Mouse (Mus musculus) layer of hippocampus, adult 2 months (tissue): Measurements from ENCODE around the gene Asic3. TPM values are rescaled to one million over a fixed set of nuclear protein-coding genes. Genes with fewer than 3 reads are reported as not detected.

ENCODE experiments used
- DNase-seq, 2 experiments: peaks; one replicate each; pipeline ENCODE4 v3.0.0; 2022; ENCODE audit warnings: low spot score in 2 of 2
- H3K27ac ChIP-seq: fragments of 200-600 bp; 2 replicates; pipeline ENCODE4 v1.8.1; 2022
- H3K4me3 ChIP-seq: fragments of 200-600 bp; 2 replicates; pipeline ENCODE4 v1.8.1; 2022; ENCODE audit warnings: mild to moderate bottlenecking
- CTCF ChIP-seq: fragments of 200-600 bp; conservative IDR thresholded peaks from 2 replicates; pipeline ENCODE4 v1.8.1; 2022; ENCODE audit warnings: antibody characterized with exemption, mild to moderate bottlenecking, moderate library complexity
- total RNA-seq, 2 experiments: library from RNA; stranded (reverse); gene quantifications; 2 replicates each; pipeline ENCODE4 v1.2.3; 2021

Gene Asic3
- total RNA-seq, 2 experiments from 2014 or later: 0.20 to 0.39 TPM

DNA sequence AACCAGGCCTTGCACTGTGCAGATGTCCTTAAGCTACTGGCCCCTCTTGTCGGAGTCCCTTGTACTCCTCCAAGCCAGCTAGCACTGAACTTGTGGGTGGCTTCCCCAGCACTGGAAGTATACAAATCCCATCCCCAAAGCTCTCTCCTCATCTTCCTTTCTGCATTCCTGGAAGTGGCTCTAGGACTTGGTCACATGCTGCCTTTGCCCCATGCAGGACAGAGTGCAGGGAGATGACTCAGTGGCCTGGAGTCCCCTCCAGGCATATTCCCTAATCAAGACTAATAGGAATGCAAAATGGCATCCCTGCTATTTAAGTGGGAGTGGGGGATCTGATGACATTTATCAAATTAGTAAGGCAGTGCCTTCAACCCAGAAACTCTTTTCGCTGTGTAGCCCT, 1.1 kb upstream of the Asic3 start:
- TF ChIP-seq CTCF: no peak
- Histone ChIP-seq H3K4me3 (no peak overlapping the region), H3K27ac (no peak overlapping the region)
- DNase-seq: no peak

DNA sequence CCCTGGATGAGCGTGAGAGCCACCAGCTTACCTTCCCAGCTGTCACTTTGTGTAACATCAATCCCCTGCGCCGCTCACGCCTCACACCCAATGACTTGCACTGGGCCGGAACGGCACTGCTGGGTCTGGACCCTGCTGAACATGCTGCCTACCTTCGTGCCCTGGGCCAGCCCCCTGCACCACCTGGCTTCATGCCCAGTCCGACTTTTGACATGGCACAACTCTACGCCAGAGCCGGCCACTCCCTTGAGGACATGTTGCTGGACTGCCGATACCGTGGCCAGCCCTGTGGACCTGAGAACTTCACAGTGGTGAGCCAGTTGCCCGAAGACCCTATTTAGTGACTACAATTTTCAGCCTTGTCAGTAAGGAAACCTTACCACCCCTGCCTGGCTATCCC, 746 bp downstream of the Asic3 start:
- no peak for DNase-seq
- no peak overlapping the region for H3K27ac ChIP-seq
- H3K4me3 ChIP-seq: no peak overlapping the region
- TF ChIP-seq CTCF: no peak

DNA sequence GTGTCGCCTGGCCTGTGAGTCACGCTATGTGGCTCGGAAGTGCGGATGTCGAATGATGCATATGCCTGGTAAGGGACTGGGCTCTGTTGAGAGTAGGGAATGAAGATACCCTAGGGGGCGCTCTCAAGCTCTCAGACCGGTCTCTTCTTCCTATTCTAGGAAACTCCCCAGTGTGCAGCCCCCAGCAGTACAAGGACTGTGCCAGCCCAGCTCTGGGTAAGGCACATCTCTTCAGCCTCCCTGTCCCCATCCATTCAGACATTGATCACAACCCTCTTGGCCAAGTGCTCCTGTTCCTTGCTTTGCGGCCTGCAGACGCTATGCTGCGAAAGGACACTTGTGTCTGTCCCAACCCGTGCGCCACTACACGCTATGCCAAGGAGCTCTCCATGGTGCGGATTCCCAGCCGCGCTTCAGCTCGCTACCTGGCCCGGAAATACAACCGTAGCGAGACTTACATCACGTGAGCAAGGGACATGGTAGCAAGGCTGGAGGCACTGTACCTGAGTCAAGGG, 3.1 kb downstream of the Asic3 start:
- peak; percentile 86 for TF ChIP-seq CTCF
- Histone ChIP-seq H3K4me3 (peak overlapping the region; percentile 24; the same call in 1 of the 2 replicates), H3K27ac (peak overlapping the region; percentile 21; the same call in 1 of the 2 replicates)
- peak; percentile 74 to 78 for DNase-seq

DNA sequence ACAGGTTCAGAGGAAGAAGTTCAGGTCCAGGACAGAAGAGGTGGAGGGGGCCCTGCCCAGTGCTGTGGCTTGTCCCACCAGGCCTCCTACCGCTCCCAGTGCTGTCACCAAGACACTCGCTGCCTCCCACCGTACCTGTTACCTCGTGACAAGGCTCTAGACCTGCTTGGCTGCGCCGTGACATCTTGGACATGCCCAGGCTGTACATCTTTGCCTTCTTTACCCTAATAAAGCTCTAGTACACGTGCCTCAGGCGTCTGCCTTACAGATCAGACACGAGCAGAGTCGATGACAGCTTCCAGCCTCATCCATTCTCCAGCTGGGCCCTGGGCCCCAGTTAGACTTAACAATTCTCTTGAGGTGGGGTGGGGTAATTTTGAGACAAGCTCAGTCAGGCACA, 4.4 kb downstream of the Asic3 start:
- DNase-seq: no peak

DNA sequence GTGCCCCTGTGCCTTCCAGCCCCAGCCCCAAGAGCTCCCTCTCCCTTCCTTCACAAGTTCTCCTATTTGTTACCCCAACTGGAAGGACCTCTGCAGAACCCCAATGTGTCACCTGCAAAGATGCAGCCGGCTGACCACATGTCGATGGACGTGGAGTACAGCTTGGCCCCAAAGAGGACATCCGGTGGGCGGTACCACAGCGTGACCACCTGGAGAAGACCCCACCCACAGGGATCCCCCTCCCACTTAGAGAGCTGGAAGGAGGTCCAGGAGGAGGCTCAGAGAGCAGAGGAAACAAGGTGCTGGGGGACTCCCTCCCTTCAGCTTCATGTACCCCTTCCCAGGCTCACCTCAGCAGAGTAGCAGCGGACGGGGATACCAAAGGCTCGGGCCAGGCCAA, 7.2 kb downstream of the Asic3 start:
- no peak for TF ChIP-seq CTCF
- Histone ChIP-seq H3K27ac (no peak overlapping the region), H3K4me3 (no peak overlapping the region)
- no peak for DNase-seq

More for the DNA sequence above, 4.4 kb downstream of the Asic3 start:
- Histone ChIP-seq H3K4me3 (no peak overlapping the region), H3K27ac (no peak overlapping the region)
- no peak for TF ChIP-seq CTCF

DNA sequence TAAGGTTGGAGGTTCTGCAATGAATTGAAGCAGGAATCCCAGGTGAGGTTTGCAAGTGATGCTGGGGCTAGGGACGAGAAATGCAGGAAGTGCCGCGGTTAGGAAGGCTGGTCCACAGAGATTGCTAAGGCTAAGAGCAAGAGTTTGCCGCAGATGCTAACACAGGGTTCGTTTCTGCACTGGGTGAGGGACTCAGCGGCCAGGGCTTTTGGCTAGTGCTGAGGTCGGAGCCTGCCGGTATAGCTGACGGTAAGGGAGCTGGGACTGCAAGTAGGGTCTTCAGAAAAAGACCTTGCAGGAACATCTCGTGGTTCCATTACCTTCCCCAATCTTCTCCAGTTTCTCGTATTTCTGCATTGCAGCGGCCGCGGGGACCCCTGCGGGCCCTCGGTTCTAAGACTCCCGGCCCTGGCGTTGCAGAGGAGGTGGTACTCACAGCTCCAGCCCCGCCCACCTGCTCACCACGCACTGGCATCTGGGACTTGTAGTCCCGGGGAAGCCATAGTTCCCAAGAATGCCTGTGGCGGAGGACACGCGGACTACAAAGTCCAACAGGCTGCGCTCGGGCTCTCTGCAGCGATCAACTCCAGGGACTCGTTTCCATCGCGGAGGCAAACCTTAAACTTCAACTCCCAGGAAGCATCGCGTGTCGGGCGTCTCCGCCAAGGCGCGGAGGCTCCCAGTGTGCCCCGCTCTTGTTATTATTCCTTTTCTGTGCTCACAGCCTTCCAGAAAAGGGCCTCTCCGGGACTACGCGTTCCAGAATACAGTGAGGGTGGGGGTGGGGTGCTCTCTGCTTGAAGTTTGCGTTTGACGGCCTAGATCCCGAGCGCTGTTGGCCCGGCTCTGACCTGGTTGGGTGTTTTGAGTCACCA, 10.2 kb downstream of the Asic3 start, which contains the start of the genes Cdk5 and Slc4a2:
TSS of gene Cdk5 (minus strand) at position 402 of the 875 bp plus-strand sequence.
TSS of gene Slc4a2 (plus strand) at position 709 of the 875 bp plus-strand sequence.
- peak within 1 kb of the TSS; percentile 95 for H3K4me3 ChIP-seq
- DNase-seq: peak; percentile 99 to 100
- peak within 1 kb of the TSS; percentile 96 for H3K27ac ChIP-seq
- TF ChIP-seq CTCF: peak; percentile 36

DNA sequence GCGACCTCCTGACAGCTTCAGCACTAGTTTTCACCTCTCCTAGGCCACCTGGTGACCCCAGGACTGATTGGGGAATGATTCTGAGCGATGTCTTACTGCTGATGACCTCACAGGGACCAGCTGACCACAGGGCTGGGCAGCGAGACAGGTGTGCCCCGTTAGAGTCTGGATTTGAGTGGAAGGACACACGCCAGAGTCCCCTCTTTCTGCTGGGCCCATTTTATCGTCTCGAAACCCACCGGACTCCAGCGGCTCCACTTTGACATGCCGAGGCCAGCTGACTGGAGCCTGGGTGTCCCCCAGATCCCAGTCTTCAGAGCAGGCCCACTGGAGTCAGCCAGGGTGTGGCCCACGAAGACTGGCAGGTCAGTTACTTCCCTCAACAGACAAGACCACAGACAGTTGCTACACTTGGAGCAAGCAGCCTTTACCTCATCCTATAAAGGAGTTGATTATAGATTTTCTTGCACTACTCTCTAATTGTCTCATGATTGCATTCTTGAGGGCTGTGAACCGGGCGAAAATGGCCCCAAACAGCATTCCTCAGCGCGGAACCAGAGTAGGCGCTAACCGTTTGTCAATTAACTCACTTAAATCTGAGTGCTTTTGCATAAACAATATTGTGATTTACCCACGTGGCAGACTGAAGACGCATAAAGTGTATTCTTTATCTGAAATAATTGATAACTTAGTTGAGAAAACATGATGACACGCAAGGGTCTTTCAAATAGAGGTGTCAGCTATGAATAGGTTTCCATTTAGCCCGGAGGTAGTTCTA, 11.0 kb downstream of the Asic3 start:
- peak overlapping the region; percentile 96 for H3K27ac ChIP-seq
- peak overlapping the region; percentile 95 for H3K4me3 ChIP-seq
- DNase-seq: no peak
- no peak for TF ChIP-seq CTCF

DNA sequence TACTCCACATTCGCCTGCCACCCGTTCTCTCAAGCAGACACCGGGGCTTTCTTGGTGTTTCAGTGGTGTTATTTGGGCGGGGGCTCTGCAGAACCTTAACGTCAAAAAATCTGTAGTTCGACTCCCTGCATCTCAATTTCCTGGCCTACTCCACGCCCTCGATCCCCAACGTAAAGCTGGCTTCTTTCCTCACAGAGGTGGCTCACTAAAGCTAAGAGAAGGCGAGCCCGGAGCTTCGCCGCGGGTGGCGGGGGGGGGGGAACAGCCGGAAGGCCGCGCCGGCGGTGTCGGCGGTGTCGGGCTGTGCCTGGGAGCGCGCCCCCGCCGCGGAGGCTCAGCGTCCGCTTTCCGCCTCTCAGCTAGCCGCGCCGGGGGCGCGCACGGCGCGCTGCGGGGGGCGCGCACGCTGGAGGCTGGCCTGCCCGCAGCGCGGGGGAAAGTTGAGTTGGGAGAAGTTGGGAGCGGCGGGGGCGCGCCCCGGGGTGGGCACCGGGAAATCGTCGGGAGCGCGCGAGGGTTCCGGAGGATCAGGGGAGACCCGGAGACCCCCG, 11.7 kb downstream of the Asic3 start:
- TF ChIP-seq CTCF: no peak
- Histone ChIP-seq H3K4me3 (peak overlapping the region; percentile 95), H3K27ac (peak overlapping the region; percentile 96)
- peak; percentile 54 to 77 for DNase-seq

DNA sequence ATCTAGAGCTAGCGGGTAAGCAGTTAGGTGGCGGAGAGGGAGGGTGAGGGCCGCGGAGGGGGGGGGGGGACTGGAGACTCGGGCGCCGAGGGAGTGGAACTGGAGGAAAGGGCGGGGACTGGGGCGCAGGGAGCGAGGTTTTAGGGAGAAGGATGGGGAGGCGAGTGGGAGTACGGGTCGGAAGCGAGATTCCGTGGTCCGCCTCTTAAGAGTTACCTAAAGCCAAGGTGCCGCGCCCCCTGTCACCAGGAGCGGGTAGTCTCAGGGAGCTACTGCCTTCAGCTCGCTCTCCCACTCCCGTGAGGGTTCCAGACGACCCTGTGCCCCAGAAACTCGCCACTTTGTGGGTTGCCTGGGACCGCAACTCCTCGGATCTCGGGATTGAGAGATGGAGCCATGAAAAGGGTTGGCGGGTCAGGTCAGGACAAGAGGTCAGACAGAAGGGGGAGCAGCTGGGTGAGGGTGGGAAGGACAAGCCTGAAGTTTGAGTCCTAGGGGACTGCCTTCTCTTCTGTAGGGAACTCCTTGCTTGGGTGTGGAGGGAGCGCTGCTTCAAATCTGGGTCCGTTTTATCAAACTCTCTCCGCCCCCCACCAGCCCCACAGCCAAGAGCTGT, 12.3 kb downstream of the Asic3 start:
- Histone ChIP-seq H3K27ac (peak overlapping the region; percentile 96), H3K4me3 (peak overlapping the region; percentile 95)
- no peak for DNase-seq
- TF ChIP-seq CTCF: peak; percentile 39

DNA sequence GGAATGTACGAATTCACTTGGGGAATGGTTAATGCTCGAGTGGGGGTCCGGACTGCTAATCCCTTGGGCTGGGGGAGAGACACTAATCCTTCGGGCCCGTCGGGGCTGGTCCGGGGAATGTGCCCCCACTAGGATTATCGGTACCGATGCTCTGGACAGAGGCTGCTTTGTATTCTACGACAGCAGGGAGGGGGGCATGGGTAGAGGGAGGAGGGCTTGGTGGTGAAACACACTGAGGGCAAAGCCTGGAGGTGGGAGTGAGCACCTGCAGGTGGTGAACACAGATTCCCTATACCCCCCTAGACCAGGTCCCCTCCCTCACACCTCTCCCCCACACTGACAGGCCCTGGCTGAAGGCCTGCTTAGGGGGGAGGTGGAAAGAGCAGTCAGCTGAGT, 12.8 kb downstream of the Asic3 start:
- H3K4me3 ChIP-seq: peak overlapping the region; percentile 95
- TF ChIP-seq CTCF: no peak
- DNase-seq: no peak
- no peak overlapping the region for H3K27ac ChIP-seq

DNA sequence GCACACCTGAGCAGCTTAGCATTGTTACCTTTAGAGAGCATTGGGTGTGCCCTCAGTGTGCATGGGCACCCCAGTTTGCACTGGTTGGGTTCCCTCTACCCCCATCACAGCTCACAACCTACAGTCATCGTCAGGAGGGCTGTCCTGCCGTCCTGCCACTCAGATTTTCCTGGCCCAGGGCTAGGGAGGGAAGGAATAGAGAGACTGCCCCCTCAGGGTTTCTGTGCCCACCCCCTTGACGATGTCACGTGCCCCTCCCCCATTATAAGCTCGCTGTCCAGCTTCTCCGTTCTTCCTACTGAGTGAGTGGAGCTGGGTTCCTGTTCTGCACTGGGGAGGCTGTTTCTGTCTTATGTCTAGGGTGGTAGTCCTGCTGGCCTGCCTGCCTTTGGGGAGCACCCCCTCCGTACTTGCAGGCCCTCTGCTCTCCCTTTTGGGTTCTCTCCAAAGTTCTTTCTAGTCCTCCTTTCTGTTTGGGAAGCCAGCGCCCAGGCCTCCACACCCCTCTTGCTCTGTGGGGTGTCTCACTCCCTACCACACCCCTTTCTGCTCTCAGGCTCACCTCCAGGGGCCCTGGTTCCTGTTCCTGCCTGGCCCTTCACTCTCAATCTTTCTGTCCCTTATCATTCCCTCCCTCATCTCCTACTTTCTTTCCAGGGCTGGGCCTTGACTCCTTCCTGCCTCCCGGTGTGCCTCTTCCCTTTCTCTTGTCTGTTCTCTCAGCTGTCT, 13.5 kb downstream of the Asic3 start:
- no peak for DNase-seq
- no peak overlapping the region for H3K27ac ChIP-seq
- no peak for TF ChIP-seq CTCF
- H3K4me3 ChIP-seq: no peak overlapping the region

DNA sequence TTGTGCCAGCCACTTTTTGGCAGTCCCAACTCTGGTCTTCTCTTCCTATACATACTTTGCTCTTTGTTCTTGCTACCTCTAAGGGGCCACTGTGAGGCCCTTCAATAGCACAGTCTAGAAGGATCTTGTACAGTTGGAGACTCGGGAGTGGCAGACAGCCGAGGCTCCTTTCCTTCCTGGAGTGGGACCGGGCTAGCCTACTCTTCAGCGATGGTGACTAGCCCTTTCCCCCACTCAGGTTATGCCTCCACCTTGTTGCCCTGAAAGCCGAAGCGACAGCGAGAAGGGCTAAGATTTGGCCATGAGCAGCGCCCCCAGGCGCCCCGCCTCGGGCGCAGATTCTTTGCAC, 14.1 kb downstream of the Asic3 start:
- no peak overlapping the region for H3K4me3 ChIP-seq
- no peak for DNase-seq
- no peak for TF ChIP-seq CTCF
- no peak overlapping the region for H3K27ac ChIP-seq
